Mouse (Mus musculus): ENCODE results near the gene Gm6034.
"Not testable (repeated sequence)": the region's sequence is repeated elsewhere in the genome, so short reads cannot be mapped to it uniquely, and the experiment has no call there.

Gene Gm6034

DNA sequence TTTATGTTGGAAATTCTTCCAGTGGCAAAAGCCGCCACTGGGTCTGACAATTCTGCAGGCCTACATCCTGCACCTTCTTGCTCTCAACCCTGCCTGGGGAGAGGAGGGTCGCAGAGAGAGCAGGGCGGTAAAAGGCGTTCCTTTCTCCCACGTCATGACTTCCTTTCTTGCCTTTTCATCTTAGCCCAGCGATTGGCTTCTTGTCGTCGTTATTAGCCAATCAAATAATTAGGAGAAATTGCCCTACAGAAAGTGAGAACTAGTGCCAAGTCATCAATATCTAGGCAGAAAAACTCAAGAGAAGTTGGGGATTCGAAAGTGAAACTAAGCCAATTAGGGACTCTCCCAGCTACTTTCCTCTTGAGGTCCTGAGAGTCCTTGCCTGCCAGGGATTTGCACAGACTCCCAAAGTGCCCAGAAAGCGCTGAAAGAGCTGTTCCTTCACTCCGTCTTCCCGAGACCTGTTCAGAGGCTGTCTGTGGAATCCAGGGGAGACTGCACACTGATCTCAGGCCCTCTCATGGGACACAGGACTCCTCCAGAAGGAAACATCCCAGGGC is at the start of gene Gm6034, which contains the start of gene H2-T22:
Gm6034 (plus strand) TSS at position 352 of the 560 bp plus-strand sequence.
H2-T22 (minus strand) TSS at position 138 of the 560 bp plus-strand sequence.
- DNase-seq: peak; percentile 90

DNA sequence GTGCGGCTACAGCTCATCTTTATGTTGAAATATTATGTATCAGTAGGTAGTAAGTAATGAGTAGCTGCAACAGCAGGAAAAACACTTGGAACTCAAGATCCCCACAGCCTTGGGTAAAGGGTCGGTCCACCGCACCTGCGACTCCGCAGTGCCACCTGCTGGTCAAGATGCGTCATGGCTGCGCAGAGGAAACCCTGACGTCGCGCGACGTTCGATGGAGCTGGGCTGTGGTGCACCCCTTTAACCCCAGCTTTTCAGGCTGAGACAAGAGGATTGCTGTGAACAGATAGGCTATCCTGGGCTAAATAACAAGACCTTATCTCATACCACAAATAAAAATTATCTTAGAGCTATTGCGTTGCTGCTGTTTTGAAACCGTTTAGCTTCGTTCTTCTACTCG is 49.1 kb upstream of the Gm6034 start:
- DNase-seq: peak; percentile 60

DNA sequence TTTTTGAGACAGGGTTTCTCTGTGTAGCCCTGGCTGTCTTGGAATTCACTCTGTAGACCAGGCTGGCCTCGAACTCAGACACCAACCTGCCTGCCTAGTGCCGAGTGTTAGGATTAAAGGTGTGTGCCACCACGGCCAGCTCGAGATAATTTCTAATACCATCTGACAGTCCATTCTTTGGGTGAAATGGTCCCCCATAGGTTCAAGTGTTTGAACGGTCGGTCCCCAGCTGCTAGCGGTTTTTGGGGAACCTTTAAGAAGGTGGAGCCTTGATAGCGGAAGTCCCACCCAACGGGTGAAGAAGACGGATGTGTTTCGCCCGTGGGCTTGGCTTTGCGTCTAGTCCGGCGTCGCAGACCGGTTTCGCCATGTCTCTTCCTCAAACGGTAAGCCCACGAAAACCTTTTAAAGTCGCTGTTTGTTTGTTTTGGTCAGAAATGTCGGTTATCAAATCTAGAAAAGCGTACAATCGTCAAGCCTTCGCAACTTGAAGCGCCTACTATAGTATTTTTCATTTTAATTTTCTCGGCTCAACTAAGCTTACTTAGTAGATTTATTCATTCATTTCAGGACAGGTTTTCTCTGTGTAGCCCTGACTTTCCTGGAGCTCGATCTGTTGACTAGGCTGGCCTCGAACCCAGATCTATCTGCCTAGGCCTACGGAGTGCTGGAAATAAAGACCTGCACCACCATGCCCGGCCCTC is 48.4 kb upstream of the Gm6034 start:
- DNase-seq: peak; percentile 81

DNA sequence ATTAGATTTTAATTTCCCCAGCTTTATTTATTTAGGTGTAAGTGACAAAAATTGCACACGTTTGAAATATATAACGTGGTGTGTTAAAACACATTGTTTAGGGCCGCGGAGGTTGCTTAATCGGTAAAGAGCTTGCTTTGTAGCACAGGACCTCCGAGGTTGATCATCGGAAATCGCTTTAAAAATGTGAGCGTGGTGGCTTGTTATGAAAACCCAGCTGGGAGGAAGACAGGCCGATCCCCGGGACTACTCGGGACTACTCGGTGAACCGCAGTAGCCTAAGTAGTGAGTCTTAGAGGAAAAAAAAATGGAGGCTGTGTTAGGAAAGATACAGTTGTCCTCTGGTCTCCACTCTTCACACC is 47.9 kb upstream of the Gm6034 start:
- DNase-seq: no peak

DNA sequence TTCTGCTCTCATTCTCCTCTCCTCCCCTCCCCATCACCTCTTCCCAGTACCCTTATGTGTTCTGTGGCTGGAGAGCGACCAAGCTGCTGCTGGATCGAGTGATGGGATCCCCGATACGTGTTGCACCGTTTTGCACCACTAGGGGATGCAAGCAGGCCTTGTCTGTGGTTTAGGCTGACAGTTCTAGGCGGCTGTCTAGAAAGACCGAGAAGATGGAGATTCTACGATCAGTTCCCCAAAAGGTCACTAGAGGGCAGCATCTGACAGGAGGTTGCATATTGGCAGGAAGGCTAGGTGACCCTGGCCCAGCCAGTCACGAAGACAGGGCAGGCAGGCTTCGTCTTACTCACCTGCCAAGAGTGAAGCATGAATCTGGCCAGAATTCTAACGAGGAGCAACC is 45.8 kb upstream of the Gm6034 start:
- DNase-seq: peak; percentile 95

DNA sequence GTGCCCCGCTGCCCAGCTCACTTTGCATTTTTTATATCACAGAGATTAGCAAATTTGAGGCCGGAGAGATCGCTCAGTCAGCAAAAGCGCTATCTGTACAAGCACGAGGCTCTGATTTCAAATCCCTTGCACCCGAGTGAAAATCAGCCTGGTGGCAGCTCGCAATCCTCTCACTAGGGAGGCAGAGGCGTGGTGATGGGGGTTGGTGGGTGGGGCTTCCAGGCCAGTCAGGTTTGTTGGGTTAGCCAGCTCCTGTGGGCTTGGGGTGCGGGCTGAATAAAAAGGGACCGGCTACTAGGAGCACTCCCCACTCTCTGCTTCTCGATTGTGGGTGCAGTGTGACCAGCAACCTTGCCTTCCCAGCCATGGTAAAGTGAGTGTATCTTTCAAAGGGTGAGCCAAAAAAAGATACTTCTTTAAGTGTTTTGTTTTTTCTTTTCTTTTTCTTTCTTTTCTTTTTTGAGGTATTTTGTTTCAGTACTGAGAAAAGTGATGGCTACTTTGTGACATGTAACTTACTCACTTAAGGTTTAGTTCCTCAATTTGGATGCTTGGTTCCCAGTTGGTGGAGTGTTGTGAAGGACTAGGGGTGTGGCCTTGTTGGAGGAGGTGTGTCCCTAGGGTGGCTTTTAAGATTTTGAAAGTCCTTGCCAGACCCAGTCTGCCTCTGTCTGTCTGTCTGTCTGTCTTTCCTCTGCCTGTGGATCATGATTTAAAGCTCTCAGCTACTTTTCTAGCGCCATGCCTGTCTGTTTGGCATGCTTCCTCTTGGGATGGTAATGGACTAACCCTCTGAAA is 44.8 kb upstream of the Gm6034 start:
- no peak for DNase-seq

DNA sequence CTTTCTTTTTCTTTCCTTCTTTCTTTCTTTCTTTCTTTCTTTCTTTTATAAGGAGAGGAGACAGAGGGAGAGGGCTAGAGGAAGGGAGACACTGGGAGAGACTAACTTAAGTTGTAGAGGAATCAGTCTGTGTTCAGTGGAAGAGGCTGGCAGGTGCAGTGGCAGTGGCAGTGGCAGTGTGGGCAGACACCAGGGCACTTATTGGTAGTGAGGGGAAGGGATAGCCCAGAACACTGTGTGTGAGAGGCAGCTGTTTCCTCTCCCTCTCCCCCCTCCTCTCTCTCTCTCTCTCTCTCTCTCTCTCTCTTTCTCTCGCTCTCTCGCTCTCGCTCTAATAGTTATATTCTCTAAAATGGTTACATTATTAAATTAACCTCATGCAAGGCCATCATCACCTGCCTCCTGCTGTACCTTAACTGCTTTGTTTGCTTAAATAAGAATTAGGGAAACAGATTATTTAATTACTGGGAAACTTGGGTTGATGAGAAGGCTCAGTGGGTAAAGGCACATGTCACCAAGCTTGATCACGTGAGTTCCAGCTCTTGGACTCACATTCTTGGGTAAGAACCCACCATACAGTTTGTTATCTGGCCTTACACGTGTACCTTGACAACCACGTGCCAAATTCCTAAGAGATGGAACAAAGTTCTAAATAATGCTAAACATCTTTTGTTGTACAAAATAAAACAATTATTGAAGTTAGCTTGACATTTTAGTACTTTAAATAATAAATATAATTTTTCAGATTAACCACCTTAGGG is 44.0 kb upstream of the Gm6034 start:
- no peak for DNase-seq

DNA sequence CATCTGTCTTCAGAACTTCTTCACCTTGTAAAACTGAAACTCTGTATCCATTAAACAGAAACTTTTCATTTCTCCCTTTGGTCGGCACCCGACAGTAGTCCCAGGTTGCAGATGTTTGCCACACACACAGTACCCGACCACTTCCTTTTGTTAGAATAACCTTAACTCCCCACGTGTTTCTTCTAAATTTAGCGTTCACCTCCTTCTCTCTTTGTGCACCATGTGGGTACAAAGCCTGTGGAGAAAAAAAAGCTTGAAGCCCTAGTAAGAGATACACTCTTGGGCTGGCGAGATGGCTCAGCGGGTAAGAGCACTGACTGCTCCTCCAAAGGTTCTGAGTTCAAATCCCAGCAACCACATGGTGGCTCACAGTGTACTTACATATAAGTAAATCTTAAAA is 43.4 kb upstream of the Gm6034 start:
- DNase-seq: no peak

DNA sequence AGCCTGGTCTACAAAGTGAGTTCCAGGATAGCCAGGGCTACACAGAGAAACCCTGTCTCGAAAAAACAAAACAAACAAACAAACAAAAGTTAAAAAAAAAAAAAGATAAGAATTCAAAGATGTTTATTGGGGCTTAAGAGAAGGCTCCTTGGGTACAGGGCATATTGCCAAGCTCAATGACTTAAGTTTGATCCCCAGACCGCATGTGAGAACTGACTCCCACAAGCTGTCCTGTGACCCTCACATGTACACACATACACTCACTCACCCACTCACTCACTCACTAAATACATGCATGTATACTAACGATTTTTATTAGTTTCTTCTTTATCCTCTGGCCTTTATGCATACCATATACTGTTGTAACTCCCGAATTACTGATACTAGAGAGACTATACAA is 42.4 kb upstream of the Gm6034 start:
- DNase-seq: no peak

DNA sequence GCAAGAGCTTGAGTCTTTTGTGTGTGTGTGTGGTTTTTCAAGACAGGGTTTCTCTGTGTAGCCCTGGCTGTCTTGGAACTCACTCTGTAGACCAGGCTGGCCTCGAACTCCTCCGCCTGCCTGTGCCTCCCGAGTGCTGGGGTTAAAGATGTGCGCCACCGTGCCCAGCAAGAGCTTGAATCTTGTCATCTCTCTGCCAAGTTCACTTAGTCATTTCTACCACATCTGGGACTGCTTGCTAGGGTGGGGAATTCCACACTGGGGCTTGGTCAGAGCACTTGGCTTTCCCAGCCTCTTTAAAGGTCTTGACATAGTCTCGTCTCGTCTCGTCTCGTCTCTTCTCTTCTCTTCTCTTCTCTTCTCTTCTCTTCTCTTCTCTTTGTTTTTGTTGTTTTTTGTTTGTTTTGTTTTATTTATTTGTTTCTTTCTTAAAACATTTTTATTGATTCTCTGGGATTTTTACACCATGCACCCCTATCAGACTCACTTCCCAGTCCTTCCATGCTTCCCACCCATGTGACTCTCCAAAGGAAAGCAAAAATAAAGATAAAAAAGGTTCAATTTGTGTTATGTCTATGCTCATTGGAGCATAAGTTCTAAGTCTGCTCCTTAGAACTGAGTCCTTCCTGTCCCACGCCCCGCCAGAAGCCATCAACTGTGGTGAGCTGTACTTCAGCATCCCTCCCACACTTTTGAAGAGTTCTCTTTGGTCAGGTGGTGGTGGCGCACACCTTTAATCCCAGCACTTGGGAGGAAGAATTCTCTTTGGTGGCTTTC is 41.5 kb upstream of the Gm6034 start:
- DNase-seq: no peak

DNA sequence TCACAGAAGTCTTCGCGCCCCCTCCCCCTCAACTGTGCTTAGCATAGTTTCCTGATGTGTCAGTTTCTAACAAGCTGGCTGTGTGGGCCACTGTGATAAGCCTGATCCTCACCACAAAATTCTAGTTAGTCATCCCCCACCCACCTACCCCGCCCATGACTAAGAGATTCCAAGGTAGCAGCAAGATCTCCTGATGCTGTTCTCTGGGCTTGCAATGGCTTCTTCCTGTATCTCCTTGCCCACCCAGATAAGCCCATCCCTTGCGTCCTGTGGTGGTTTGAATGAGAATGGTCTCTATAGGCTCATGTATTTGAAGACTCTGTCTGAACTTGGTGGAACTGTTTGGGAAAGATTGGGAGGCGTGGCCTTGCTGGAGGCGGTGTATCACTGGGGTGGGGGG is 40.8 kb upstream of the Gm6034 start:
- DNase-seq: no peak

DNA sequence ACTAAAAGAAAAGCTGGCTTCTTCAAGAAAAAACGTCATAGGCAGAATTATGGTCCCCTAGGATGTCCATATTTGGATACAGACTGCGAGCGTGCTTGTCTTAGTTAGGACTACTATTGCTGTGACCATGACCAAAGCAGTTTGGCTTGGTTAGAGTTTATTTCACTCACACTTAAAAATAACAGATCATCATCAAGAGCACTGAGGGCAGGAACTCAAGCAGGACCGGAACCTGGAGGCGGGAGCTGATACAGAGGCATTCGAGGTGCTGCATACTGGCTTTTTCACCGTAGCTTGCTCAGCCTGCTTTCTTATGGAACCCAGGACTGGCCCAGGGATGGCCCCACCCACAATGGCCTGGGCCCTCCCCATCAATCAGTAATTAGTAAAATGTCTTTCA is 39.4 kb upstream of the Gm6034 start:
- DNase-seq: no peak

DNA sequence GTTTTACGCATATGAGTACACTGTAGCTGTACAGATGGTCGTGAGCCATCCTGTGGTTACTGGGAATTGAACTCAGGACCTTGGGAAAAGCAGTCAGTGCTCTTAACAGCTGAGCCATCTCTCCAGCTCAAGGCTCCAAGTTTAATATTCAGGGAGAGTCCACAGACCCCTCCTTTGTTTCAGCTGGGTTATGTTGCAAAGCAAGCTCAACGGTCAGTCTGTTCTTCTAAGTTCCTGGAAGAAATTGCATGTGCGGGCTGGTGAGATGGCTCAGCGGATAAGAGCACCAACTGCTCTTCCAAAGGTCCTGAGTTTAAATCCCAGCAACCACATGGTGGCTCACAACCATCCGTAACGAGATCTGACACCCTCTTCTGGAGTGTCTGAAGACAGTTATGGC is 38.4 kb upstream of the Gm6034 start:
- not testable (repeated sequence) for DNase-seq

DNA sequence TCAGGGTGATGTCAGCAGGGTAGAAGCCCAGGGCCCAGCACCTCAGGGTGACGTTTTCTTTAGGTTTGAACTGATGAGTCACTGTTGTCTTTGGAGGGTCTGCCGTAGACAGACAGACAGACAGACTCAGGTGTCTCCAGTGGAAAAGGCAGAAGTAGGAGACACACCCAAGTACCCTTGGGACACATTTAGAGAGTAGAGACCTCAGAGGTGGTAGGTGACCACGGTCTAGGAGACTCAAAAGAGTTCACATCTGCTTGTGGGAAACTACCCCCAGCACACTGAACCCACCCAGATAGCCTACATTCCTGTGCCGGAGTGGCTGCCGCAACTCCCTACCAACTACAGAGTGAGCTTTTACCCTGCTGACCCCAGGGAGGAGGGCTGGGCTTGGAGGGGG is 27.8 kb upstream of the Gm6034 start:
- no peak for DNase-seq

DNA sequence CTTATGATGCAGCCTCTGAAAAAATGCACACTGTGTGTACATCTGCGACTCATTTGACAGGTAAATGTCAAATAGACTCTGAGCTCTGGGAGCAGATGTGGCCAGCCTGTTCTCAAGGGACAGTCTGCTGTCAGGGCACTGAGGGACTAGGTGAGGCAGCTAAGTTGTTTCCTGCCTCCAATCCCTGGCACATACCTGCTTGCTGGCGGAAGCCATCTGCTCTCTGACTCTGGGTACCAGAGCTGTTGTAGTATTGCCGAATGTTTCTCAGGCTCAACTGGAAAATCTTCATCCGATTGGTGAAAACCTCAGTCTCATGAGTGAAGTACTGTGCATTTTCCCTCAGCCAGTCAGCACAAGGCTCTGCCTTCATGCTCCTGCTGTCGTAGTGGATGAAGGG is 25.7 kb upstream of the Gm6034 start:
- no peak for DNase-seq

DNA sequence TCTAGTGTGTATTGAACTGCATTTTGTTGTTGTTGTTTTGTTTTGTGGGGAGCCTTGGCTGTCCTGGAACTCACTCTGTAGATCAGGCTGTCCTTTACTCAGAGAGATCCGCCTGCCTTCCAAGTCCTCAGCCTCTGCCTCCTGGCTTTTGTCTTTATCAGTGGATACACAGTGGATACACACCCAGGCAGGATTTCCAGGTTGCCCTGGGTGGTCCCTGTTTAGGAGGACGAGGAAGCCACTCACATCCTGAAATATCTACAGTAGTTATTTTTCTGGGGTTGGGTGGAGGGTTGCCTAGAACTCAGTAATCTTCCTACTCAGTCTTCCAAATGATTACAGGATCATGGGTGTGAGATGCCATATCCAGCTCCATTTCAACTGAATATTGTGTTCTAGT is 23.8 kb upstream of the Gm6034 start:
- DNase-seq: peak; percentile 61

DNA sequence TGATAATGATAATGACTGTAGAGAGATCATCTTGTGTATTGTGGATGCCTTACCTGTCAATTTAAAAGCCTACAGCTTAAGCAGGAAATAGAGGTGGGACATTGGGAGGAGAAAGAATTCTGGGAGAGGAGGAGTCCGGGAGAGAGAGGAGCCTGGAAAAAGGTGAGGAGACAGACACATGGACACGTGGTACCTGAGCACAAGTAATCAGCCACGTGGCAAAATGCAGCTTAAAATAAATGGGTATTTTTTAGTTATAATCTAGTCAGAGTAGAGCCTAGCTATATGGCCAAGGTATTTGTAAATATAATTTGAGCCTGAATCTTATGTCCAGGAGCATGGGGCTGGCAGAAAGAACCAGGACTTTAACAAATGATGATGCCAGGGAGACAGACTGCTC is 23.2 kb upstream of the Gm6034 start:
- DNase-seq: no peak

DNA sequence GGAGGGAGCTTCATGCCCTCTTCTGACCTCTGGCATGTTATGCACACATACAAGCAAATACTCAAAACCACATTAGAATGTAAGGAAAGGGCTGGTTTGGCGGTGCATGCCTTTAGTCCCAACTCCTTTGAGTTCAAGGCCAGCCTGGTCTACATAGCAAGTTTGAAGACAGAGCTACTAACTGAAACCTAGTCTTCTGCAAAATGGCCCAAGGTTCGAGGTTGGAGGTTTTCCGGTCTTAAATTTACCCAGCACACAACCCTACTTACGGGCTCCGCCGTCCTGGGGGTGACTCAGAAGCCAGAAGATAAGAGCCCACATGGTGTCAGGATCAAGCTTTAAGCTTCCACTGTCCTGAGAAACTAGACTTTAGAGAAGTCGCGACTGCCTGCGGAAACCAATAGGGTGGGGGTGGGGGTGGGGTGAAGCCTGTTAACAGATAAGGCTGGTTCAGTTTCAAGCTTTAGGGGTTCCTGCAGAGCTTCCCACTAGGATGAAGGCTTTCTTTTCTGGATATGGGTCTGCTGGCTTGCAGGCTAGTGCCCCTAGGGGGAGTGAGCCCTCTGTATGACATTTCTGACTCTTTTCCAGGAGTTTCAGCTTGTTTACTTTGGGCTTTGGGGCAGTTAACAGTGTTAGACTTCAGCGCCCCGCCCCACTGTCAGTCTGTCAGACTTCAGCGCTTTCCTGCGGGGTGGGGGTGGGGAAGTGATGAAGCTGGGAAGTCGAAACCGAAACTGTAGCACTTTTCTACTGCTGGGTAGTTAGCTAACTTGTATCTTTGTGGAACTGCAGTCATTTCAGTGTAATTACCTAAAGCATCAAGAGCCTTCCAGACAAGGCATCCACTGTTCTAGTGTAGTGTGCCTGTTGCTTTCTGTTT is 22.3 kb upstream of the Gm6034 start, which contains the start of gene H2-T24:
H2-T24 (minus strand) TSS at position 370 of the 883 bp plus-strand sequence.
- peak; percentile 87 for DNase-seq

DNA sequence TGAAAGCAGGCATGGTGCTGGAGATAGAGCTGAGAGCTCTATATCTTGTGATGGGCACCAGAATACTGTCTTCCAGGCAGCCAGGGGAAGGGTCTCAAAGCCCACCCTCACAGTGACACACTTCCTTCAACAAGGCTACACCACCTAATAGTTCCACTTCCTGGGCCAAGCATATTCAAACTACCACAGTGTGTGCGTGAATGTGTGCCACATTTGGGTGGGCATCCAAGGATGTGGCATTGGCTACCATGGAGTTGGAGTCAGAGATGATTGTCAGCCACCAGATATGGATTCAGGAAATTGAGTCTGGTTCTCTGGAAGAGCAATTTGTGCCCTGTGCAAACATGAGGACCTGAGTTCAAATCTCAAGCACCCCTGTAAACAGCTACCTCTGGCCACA is 21.5 kb upstream of the Gm6034 start:
- no peak for DNase-seq

DNA sequence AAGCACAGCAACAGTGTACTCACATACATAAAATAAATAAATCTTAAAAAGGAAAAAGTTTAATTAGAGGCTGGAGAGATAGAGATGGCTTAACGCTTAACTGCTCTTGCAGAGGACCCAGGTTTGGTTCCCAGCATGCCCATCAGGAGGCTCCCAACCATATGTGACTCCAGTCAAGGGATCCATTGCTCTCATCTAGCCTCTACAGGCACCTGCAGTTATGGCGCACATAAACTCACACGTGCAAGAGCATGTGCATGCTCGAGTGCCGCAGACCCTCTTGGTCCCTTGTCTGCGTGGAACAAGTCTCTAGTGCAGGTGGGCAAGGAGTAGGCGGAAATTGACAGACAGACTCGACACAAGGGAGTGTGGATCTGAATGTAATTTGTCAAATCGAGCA is 20.7 kb upstream of the Gm6034 start:
- no peak for DNase-seq

DNA sequence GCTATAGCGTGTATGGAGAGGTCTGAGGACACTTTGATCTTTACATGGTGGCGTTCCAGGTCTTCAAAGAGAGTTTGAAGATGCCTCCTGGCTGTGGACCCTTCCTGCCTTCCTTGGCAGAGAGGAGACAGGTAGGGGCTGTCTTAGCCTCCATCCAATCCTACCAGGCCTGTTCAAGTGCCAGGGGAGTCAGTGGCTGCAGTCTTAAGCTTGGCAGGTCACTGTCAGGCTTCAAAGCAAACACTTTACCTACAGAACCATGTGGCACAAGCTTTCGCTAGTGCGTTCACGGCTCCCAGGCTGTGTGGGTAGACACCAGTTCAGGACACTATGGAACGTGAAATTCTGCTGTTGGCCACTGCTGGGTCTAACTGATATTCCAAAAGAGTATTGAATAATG is 19.8 kb upstream of the Gm6034 start:
- DNase-seq: no peak

All from kidney, adult 11 months (tissue).